In the genomic region with DNA sequence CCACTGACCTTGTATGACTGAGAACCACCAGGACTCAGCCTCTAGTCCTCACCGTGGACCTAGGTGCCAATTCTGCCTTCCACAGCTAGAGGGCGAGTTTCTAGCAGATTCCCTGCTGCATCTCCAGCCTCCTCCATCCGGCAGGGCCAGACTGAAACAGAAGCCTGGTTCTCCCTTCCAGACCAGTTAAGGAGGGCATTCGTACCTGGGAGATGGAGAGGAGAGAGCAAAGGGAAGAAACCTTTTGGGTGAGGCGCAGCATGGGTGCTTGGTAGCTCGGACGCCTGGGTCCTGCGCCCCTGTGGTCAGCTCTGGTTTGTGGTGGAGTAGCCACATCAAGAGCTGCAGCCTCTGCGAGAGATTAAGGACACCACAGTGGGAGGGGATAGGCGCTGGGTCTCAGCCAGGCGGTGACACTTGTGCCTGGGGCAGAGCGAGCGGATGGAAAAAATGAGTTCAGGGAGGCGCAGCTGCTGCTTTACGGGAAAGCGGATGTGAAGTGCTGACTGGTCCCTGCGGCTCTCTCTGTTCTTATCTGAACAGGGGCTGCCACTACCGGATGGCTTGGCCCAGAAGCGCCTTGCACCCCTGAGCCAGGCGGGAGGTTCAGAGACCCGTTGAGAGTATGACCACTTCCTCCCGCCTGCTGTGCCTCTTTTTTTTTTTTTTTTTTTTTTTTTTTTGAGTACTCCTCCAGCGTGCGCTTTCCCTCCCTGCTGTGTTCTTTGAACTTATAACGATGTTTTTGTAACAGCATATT, we compare ENCODE assay signal across 8 mouse cellular contexts. TPM values are rescaled to one million over a fixed set of nuclear protein-coding genes. Genes with fewer than 3 reads are reported as not detected.
A peak's percentile ranks its signal among the peaks of the same experiment; 100 is the strongest.
DNase-seq lines count a peak whose midpoint lies in the region; ATAC-seq and TF ChIP-seq lines count a peak whose summit lies in the region.

No protein-coding gene starts in this region.

- H3K9me3 ChIP-seq in embryonic facial prominence, embryonic 15.5 days (replicated peaks) = no peaks in the 10 kb centered on the region
- no peaks in the 10 kb centered on the region for H3K9me3 ChIP-seq in limb, embryonic 13.5 days
- no peaks in the 10 kb centered on the region for H3K9me3 ChIP-seq in midbrain, embryonic 15.5 days

- no peaks in the 10 kb centered on the region for H3K36me3 ChIP-seq in embryonic facial prominence, embryonic 15.5 days
- no peaks in the 10 kb centered on the region for H3K36me3 ChIP-seq in limb, embryonic 13.5 days
- no peaks in the 10 kb centered on the region for H3K36me3 ChIP-seq in midbrain, embryonic 15.5 days (replicated peaks)

- peak overlapping the region; percentile 44; the same call in 1 of the 2 replicates for H3K9ac ChIP-seq in embryonic facial prominence, embryonic 15.5 days
- H3K9ac ChIP-seq in limb, embryonic 13.5 days = peak overlapping the region; percentile 57
- H3K9ac ChIP-seq in midbrain, embryonic 15.5 days = peak overlapping the region; percentile 58

- DNase-seq in 416B (ENCODE audit: low read depth) = peak; percentile 100
- peak; percentile 92 for DNase-seq in heart, adult 9 months (ENCODE audit: low spot score in 2 of 2)
- peak; percentile 54 for DNase-seq in kidney, adult 9 months
- DNase-seq in spleen, adult 18-20 months = peak; percentile 53 to 67

- under 1% methylated on average over 25 of the region's 25 CpGs for WGBS in bone marrow, adult 2 months
- WGBS in embryonic facial prominence, embryonic 15.5 days = 1% methylated on average over 25 of the region's 25 CpGs
- WGBS in limb, embryonic 13.5 days = under 1% methylated on average over 25 of the region's 25 CpGs
- WGBS in midbrain, embryonic 15.5 days = under 1% methylated on average over 25 of the region's 25 CpGs

- ATAC-seq in embryonic facial prominence, embryonic 15.5 days (ENCODE audit: insufficient number of reproducible peaks, low FRiP score, low TSS enrichment, low read depth) = peak; percentile 83
- peak; percentile 88 for ATAC-seq in limb, embryonic 13.5 days (ENCODE audit: low FRiP score, low read depth)
- peak; percentile 96 for ATAC-seq in midbrain, embryonic 15.5 days (replicated peaks)

- peak overlapping the region; percentile 53 for H3K27ac ChIP-seq in bone marrow, adult 2 months (ENCODE audit: control insufficient read depth, insufficient read depth, low read depth, low read length, poor library complexity)
- H3K27ac ChIP-seq in embryonic facial prominence, embryonic 15.5 days (replicated peaks) = peak overlapping the region; percentile 78
- H3K27ac ChIP-seq in limb, embryonic 13.5 days = peak overlapping the region; percentile 84; the same call in 1 of the 2 replicates
- peak overlapping the region; percentile 75 for H3K27ac ChIP-seq in midbrain, embryonic 15.5 days

- no peak for TF ChIP-seq POLR2A in bone marrow, adult 2 months (IDR thresholded peaks at IDR 0.05; ENCODE audit: borderline replicate concordance, control insufficient read depth, low read depth, low read length)

- peak; percentile 85 for TF ChIP-seq CTCF in bone marrow, adult 2 months (IDR thresholded peaks at IDR 0.05; ENCODE audit: control insufficient read depth, insufficient read depth, low read length)

- 0 out of 2 replicates have a peak, but pooled peaks cover 3% of the 10 kb centered on the region for H3K27me3 ChIP-seq in embryonic facial prominence, embryonic 15.5 days
- H3K27me3 ChIP-seq in limb, embryonic 13.5 days = no peaks in the 10 kb centered on the region
- H3K27me3 ChIP-seq in midbrain, embryonic 15.5 days (replicated peaks) = no peaks in the 10 kb centered on the region

- peak overlapping the region; percentile 61 for H3K4me3 ChIP-seq in bone marrow, adult 2 months (replicated peaks; ENCODE audit: control insufficient read depth, low read depth, low read length)
- peak overlapping the region; percentile 42 for H3K4me3 ChIP-seq in embryonic facial prominence, embryonic 15.5 days (replicated peaks)
- H3K4me3 ChIP-seq in limb, embryonic 13.5 days = peak overlapping the region; percentile 46
- peak overlapping the region; percentile 49 for H3K4me3 ChIP-seq in midbrain, embryonic 15.5 days

- peak overlapping the region; percentile 81 for H3K4me2 ChIP-seq in embryonic facial prominence, embryonic 15.5 days (replicated peaks)
- peak overlapping the region; percentile 80 for H3K4me2 ChIP-seq in limb, embryonic 13.5 days (replicated peaks)
- peak overlapping the region; percentile 83 for H3K4me2 ChIP-seq in midbrain, embryonic 15.5 days

- peaks cover 2% of the 10 kb centered on the region for H3K4me1 ChIP-seq in bone marrow, adult 2 months (ENCODE audit: control insufficient read depth, insufficient read depth, low read length)
- peaks cover 8% of the 10 kb centered on the region; the same call in 1 of the 2 replicates for H3K4me1 ChIP-seq in embryonic facial prominence, embryonic 15.5 days
- peaks cover 7% of the 10 kb centered on the region for H3K4me1 ChIP-seq in limb, embryonic 13.5 days
- peaks cover 8% of the 10 kb centered on the region for H3K4me1 ChIP-seq in midbrain, embryonic 15.5 days

RNA-seq across cellular contexts. Expression of a gene that starts 14.9 kb away (rescaled TPM):
- not detected in 2 replicates for polyA plus RNA-seq in bone marrow, adult 2 months (2011; ENCODE audit: insufficient read depth, insufficient read length, low replicate concordance, missing spikeins)
- not detected in 2 replicates for polyA plus RNA-seq in embryonic facial prominence, embryonic 15.5 days (2015; fragmentation: Nextera tagmentation; extraction: Ambion mirVana)
- not detected in 2 replicates for polyA plus RNA-seq in limb, embryonic 13.5 days (2015; fragmentation: Nextera tagmentation; extraction: Ambion mirVana)
- not detected in 2 replicates for polyA plus RNA-seq in midbrain, embryonic 15.5 days (2015; fragmentation: Nextera tagmentation; extraction: Ambion mirVana)

RNA-seq across cellular contexts. Expression of a gene that starts 17.2 kb away (rescaled TPM):
- not detected in 2 replicates for polyA plus RNA-seq in bone marrow, adult 2 months (2011; ENCODE audit: insufficient read depth, insufficient read length, low replicate concordance, missing spikeins)
- 0.11 and 0.13 TPM in 2 replicates for polyA plus RNA-seq in embryonic facial prominence, embryonic 15.5 days (2015; fragmentation: Nextera tagmentation; extraction: Ambion mirVana)
- polyA plus RNA-seq in limb, embryonic 13.5 days (2015; fragmentation: Nextera tagmentation; extraction: Ambion mirVana) = 0.14 and 0.22 TPM in 2 replicates
- polyA plus RNA-seq in midbrain, embryonic 15.5 days (2015; fragmentation: Nextera tagmentation; extraction: Ambion mirVana) = not detected in 2 replicates

RNA-seq across cellular contexts. Expression of a gene that starts 44.9 kb away (rescaled TPM):
- polyA plus RNA-seq in bone marrow, adult 2 months (2011; ENCODE audit: insufficient read depth, insufficient read length, low replicate concordance, missing spikeins) = 0.11 and 0.15 TPM in 2 replicates
- not detected in 2 replicates for polyA plus RNA-seq in embryonic facial prominence, embryonic 15.5 days (2015; fragmentation: Nextera tagmentation; extraction: Ambion mirVana)
- not detected in 2 replicates for polyA plus RNA-seq in limb, embryonic 13.5 days (2015; fragmentation: Nextera tagmentation; extraction: Ambion mirVana)
- not detected in 2 replicates for polyA plus RNA-seq in midbrain, embryonic 15.5 days (2015; fragmentation: Nextera tagmentation; extraction: Ambion mirVana)

Comparison
In these comparisons a context has a peak if more than half of its experiments do, and no peak if none do; other contexts are left out.
1. Peak in every context shown above with its lines: DNase-seq, ATAC-seq, H3K4me3 ChIP-seq and H3K27ac ChIP-seq.